Mouse (Mus musculus): ENCODE measurements around the gene Sh3bgrl3. TPM values are rescaled to one million over a fixed set of nuclear protein-coding genes. Genes with fewer than 3 reads are reported as not detected.
"Not testable (repeated sequence)": the region's sequence is repeated elsewhere in the genome, so short reads cannot be mapped to it uniquely, and the experiment has no call there.

Sh3bgrl3 gene
- polyA plus RNA-seq, 1 experiment from 2014 or later: 295 TPM

DNA sequence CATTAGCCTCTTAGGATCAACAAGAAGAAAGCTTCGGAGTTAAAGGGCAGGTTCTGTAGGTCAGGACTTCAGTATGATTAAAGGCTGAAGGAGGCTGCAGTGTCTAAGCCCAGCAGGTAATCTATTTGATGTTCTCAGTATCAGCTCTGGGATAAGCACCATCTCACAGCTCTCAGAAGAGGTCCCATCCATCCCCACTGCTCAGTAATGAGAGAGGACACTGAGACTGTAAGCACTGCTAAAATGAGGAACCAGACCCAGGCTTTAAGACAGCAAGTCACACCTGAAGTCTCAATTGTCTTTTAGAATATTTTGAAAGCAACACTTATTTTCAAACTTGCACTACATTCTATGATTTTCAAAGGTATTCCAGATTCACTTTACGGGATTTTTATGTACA is 29.0 kb upstream of the Sh3bgrl3 start:
- Histone ChIP-seq H3K9ac (ENCODE audit: low read length) (no peak overlapping the region), H3K4me2 (ENCODE audit: low read depth) (no peak overlapping the region), H3K27ac (ENCODE audit: low read depth, low read length) (no peak overlapping the region), H3K9me3 (ENCODE audit: control insufficient read depth, low read length) (no peaks in the 10 kb centered on the region), H3K4me1 (ENCODE audit: control insufficient read depth, insufficient read depth, low read length) (no peaks in the 10 kb centered on the region), H3K27me3 (ENCODE audit: control insufficient read depth, insufficient read depth, low read length) (no peaks in the 10 kb centered on the region), H3K4me3 (ENCODE audit: low read depth, low read length) (no peak overlapping the region), H3K36me3 (ENCODE audit: control insufficient read depth, insufficient read depth, low read length) (peaks cover 2% of the 10 kb centered on the region; the same call in 1 of the 2 replicates)
- WGBS: 85% methylated on average over 2 of the region's 2 CpGs
- no peak for DNase-seq (ENCODE audit: low spot score)
- ATAC-seq (ENCODE audit: insufficient read depth, low FRiP score, low TSS enrichment): no peak

DNA sequence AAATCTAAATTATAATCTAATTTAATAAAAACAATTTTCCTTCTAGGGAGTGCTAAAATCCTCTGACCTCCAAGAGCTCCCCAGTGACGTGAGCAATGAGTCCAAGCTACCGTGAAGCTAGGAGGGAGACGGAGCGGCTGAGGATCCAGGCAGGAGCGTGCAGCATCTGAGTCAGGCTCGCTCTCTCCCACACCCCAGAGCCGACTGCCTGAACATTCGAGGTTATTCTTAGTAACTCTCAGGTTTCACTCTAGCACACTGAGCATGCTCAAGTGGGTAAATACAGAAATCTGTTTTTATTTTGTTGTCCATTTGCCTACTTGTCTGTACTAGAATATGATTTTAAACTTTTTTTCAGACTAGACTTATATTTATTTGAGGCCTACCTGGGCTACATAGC is 28.2 kb upstream of the Sh3bgrl3 start:
- ATAC-seq (ENCODE audit: insufficient read depth, low FRiP score, low TSS enrichment) (no peak), DNase-seq (ENCODE audit: low spot score) (no peak)
- Histone ChIP-seq H3K27ac (ENCODE audit: low read depth, low read length) (no peak overlapping the region), H3K4me2 (ENCODE audit: low read depth) (no peak overlapping the region), H3K9me3 (ENCODE audit: control insufficient read depth, low read length) (no peaks in the 10 kb centered on the region), H3K27me3 (ENCODE audit: control insufficient read depth, insufficient read depth, low read length) (no peaks in the 10 kb centered on the region), H3K36me3 (ENCODE audit: control insufficient read depth, insufficient read depth, low read length) (peaks cover 2% of the 10 kb centered on the region; the same call in 1 of the 2 replicates), H3K4me1 (ENCODE audit: control insufficient read depth, insufficient read depth, low read length) (no peaks in the 10 kb centered on the region), H3K9ac (ENCODE audit: low read length) (no peak overlapping the region), H3K4me3 (ENCODE audit: low read depth, low read length) (no peak overlapping the region)
- 81% methylated on average over 8 of the region's 8 CpGs for WGBS

DNA sequence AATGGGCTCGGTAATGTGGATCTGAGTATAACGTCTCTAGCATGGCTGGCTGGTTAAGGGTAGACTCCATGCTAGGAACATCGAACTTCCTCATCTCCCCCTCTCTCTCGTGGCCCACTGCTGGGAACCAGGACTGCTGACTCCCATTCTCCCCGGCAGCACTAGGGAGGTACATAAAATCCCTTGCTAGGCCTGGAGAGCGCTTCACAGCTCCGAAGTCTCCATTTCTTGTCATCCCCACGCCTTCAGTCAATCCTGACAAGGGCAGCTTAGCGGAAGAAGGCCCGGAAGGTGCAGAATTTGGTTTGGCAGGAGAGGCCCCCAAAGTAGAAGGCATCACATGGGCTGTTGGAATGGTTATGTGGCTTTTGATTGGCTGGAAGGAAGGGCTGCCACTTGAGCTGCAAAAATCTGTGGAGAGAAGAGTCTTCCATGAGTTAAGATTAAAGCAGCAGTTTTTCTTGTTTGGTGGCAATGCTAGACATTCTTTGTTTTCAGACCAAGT is 27.4 kb upstream of the Sh3bgrl3 start:
- 94% methylated on average over 10 of the region's 10 CpGs for WGBS
- H3K4me3 ChIP-seq (ENCODE audit: low read depth, low read length): no peak overlapping the region
- peaks cover 2% of the 10 kb centered on the region; the same call in 1 of the 2 replicates for H3K36me3 ChIP-seq (ENCODE audit: control insufficient read depth, insufficient read depth, low read length)
- no peak overlapping the region for H3K4me2 ChIP-seq (ENCODE audit: low read depth)
- no peak for ATAC-seq (ENCODE audit: insufficient read depth, low FRiP score, low TSS enrichment)
- no peaks in the 10 kb centered on the region for H3K27me3 ChIP-seq (ENCODE audit: control insufficient read depth, insufficient read depth, low read length)
- no peak overlapping the region for H3K27ac ChIP-seq (ENCODE audit: low read depth, low read length)
- no peak overlapping the region for H3K9ac ChIP-seq (ENCODE audit: low read length)
- H3K9me3 ChIP-seq (ENCODE audit: control insufficient read depth, low read length): no peaks in the 10 kb centered on the region
- no peak for DNase-seq (ENCODE audit: low spot score)
- H3K4me1 ChIP-seq (ENCODE audit: control insufficient read depth, insufficient read depth, low read length): no peaks in the 10 kb centered on the region

DNA sequence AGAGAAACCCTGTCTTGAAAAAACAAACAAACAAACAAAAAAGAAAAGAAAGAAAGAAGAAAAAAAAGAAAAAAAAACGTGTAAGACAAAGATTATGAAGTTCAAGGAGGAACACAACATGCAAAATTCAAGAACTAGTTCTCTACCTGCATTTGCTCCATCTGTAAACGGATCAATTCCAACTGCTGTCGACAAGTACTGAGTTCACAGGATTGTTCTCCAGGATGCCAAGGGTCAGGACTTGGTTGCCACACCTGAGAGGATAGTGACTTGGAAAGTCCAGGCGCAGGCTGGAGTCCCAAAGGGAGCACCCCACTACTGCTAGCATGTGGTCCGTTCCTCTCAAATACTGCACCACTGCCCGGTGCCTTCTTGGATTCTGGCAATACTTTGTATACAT is 26.9 kb upstream of the Sh3bgrl3 start:
- Histone ChIP-seq H3K27ac (ENCODE audit: low read depth, low read length) (no peak overlapping the region), H3K4me3 (ENCODE audit: low read depth, low read length) (no peak overlapping the region), H3K4me1 (ENCODE audit: control insufficient read depth, insufficient read depth, low read length) (no peaks in the 10 kb centered on the region), H3K27me3 (ENCODE audit: control insufficient read depth, insufficient read depth, low read length) (no peaks in the 10 kb centered on the region), H3K36me3 (ENCODE audit: control insufficient read depth, insufficient read depth, low read length) (peaks cover 2% of the 10 kb centered on the region; the same call in 1 of the 2 replicates), H3K9me3 (ENCODE audit: control insufficient read depth, low read length) (no peaks in the 10 kb centered on the region), H3K9ac (ENCODE audit: low read length) (no peak overlapping the region), H3K4me2 (ENCODE audit: low read depth) (no peak overlapping the region)
- WGBS: 89% methylated on average over 6 of the region's 6 CpGs
- DNase-seq (ENCODE audit: low spot score): no peak
- ATAC-seq (ENCODE audit: insufficient read depth, low FRiP score, low TSS enrichment): no peak

- peaks cover 2% of the 10 kb centered on the region; the same call in 1 of the 2 replicates for H3K36me3 ChIP-seq (ENCODE audit: control insufficient read depth, insufficient read depth, low read length)
- ATAC-seq (ENCODE audit: insufficient read depth, low FRiP score, low TSS enrichment) (no peak), DNase-seq (ENCODE audit: low spot score) (no peak)
- H3K9ac ChIP-seq (ENCODE audit: low read length): no peak overlapping the region
- H3K27ac ChIP-seq (ENCODE audit: low read depth, low read length): no peak overlapping the region
- H3K4me3 ChIP-seq (ENCODE audit: low read depth, low read length): no peak overlapping the region
- H3K27me3 ChIP-seq (ENCODE audit: control insufficient read depth, insufficient read depth, low read length): no peaks in the 10 kb centered on the region
- no peaks in the 10 kb centered on the region for H3K4me1 ChIP-seq (ENCODE audit: control insufficient read depth, insufficient read depth, low read length)
- H3K9me3 ChIP-seq (ENCODE audit: control insufficient read depth, low read length): no peaks in the 10 kb centered on the region
- 96% methylated on average over 3 of the region's 3 CpGs for WGBS
- H3K4me2 ChIP-seq (ENCODE audit: low read depth): no peak overlapping the region
Measured at GRCm38 (mm10) chr4:134154354-134154753, 25.8 kb upstream of the Sh3bgrl3 start.

GRCm38 (mm10) chr4:134153656-134154055 is 25.1 kb upstream of the Sh3bgrl3 start:
- no peaks in the 10 kb centered on the region for H3K27me3 ChIP-seq (ENCODE audit: control insufficient read depth, insufficient read depth, low read length)
- H3K9ac ChIP-seq (ENCODE audit: low read length): no peak overlapping the region
- no peak overlapping the region for H3K4me3 ChIP-seq (ENCODE audit: low read depth, low read length)
- ATAC-seq (ENCODE audit: insufficient read depth, low FRiP score, low TSS enrichment) (no peak), DNase-seq (ENCODE audit: low spot score) (no peak)
- no peak overlapping the region for H3K27ac ChIP-seq (ENCODE audit: low read depth, low read length)
- WGBS: 95% methylated on average over 3 of the region's 3 CpGs
- H3K9me3 ChIP-seq (ENCODE audit: control insufficient read depth, low read length): no peaks in the 10 kb centered on the region
- peaks cover 2% of the 10 kb centered on the region; the same call in 1 of the 2 replicates for H3K36me3 ChIP-seq (ENCODE audit: control insufficient read depth, insufficient read depth, low read length)
- no peaks in the 10 kb centered on the region for H3K4me1 ChIP-seq (ENCODE audit: control insufficient read depth, insufficient read depth, low read length)
- no peak overlapping the region for H3K4me2 ChIP-seq (ENCODE audit: low read depth)

- Histone ChIP-seq H3K4me3 (ENCODE audit: low read depth, low read length) (no peak overlapping the region), H3K9me3 (ENCODE audit: control insufficient read depth, low read length) (no peaks in the 10 kb centered on the region), H3K9ac (ENCODE audit: low read length) (no peak overlapping the region), H3K27me3 (ENCODE audit: control insufficient read depth, insufficient read depth, low read length) (no peaks in the 10 kb centered on the region), H3K36me3 (ENCODE audit: control insufficient read depth, insufficient read depth, low read length) (peaks cover 6% of the 10 kb centered on the region; the same call in 1 of the 2 replicates), H3K27ac (ENCODE audit: low read depth, low read length) (no peak overlapping the region), H3K4me2 (ENCODE audit: low read depth) (no peak overlapping the region), H3K4me1 (ENCODE audit: control insufficient read depth, insufficient read depth, low read length) (no peaks in the 10 kb centered on the region)
- WGBS: 88% methylated on average over 3 of the region's 3 CpGs
- ATAC-seq (ENCODE audit: insufficient read depth, low FRiP score, low TSS enrichment): no peak
- DNase-seq (ENCODE audit: low spot score): no peak
Measured at GRCm38 (mm10) chr4:134152112-134152511, 23.5 kb upstream of the Sh3bgrl3 start.

DNA sequence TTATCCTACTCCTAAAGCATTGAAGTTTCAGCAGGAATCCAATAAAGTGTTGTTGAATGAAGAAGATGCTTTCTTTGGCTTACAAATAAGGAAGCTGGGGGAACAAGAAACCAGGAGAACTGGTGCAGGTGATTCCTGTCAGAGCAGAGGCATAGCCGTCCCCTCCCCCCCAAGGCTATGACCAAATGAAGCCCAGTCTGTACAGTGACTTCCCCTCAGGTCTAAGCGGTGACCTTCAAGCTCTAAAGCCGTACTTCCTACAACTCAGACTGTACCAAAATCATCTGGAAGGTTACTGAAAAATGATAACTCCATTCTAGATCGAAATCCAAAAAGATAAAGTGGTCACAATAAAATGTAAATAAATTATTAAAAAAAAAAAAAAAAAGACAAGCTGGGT is 20.8 kb upstream of the Sh3bgrl3 start:
- H3K36me3 ChIP-seq (ENCODE audit: control insufficient read depth, insufficient read depth, low read length): peaks cover 6% of the 10 kb centered on the region; the same call in 1 of the 2 replicates
- no peaks in the 10 kb centered on the region for H3K4me1 ChIP-seq (ENCODE audit: control insufficient read depth, insufficient read depth, low read length)
- H3K9me3 ChIP-seq (ENCODE audit: control insufficient read depth, low read length): no peaks in the 10 kb centered on the region
- H3K9ac ChIP-seq (ENCODE audit: low read length): no peak overlapping the region
- H3K27ac ChIP-seq (ENCODE audit: low read depth, low read length): no peak overlapping the region
- H3K27me3 ChIP-seq (ENCODE audit: control insufficient read depth, insufficient read depth, low read length): no peaks in the 10 kb centered on the region
- no peak overlapping the region for H3K4me2 ChIP-seq (ENCODE audit: low read depth)
- DNase-seq (ENCODE audit: low spot score) (no peak), ATAC-seq (ENCODE audit: insufficient read depth, low FRiP score, low TSS enrichment) (no peak)
- H3K4me3 ChIP-seq (ENCODE audit: low read depth, low read length): no peak overlapping the region
- WGBS: 95% methylated on average over 4 of the region's 4 CpGs

- not testable (repeated sequence) for H3K4me3 ChIP-seq (ENCODE audit: low read depth, low read length); H3K27me3 ChIP-seq (ENCODE audit: control insufficient read depth, insufficient read depth, low read length); H3K4me1 ChIP-seq (ENCODE audit: control insufficient read depth, insufficient read depth, low read length); H3K9ac ChIP-seq (ENCODE audit: low read length); H3K27ac ChIP-seq (ENCODE audit: low read depth, low read length); H3K4me2 ChIP-seq (ENCODE audit: low read depth); H3K36me3 ChIP-seq (ENCODE audit: control insufficient read depth, insufficient read depth, low read length); H3K9me3 ChIP-seq (ENCODE audit: control insufficient read depth, low read length); DNase-seq (ENCODE audit: low spot score); ATAC-seq (ENCODE audit: insufficient read depth, low FRiP score, low TSS enrichment)
- 96% methylated on average over 5 of the region's 5 CpGs for WGBS
Measured at GRCm38 (mm10) chr4:134144297-134144696, 15.7 kb upstream of the Sh3bgrl3 start.

Measured in neural tube, embryonic 11.5 days (tissue).